Mouse (Mus musculus): Measurements from ENCODE around the gene Pgc. TPM values are rescaled to one million over a fixed set of nuclear protein-coding genes. Genes with fewer than 3 reads are reported as not detected.

Pgc gene
- polyA plus RNA-seq, 1 experiment, result 0.32 TPM

DNA sequence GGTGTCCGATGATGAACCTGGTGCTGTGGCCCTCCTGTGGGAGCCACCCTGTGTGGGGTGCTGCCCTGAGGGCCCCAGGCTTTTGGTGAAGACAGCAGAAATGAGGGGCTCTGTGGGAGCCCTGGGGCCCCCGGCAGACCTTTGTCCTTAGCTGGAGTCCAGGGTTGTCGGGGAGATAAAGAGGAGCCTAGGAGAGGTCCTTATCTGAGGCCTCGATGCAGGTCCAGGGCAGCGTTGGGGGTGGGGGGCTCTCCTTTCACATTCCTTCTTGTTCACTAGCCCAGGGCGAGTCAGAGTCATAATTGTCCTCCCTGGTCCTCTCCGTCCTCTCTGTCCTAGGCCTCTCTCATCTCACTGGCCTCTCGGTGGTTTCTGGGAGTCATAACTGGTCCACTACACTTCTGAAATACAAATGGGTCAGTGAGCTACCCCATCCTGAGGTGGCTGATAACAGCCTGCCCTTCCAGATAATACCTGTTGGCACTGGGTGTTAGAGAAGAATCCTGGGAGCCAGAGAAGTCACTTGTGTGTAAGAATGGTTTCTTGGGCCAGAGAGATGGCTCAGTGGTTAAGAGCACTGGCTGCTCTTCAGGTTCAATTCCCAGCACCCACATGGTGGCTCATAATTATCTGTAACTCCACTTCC is 26.6 kb downstream of the Pgc start:
- H3K27me3 ChIP-seq (ENCODE audit: control insufficient read depth, insufficient read depth, low read length), result no peaks in the 10 kb centered on the region
- H3K27ac ChIP-seq (ENCODE audit: control insufficient read depth, insufficient read depth, low read depth, low read length), result no peak overlapping the region
- no peaks in the 10 kb centered on the region for H3K4me1 ChIP-seq (ENCODE audit: control insufficient read depth, insufficient read depth, low read length)
- no peaks in the 10 kb centered on the region for H3K36me3 ChIP-seq (ENCODE audit: control insufficient read depth, insufficient read depth, low read length)
- TF ChIP-seq POLR2A (IDR thresholded peaks at IDR 0.05; ENCODE audit: control insufficient read depth, low read depth, low read length) (no peak), CTCF (IDR thresholded peaks at IDR 0.05; ENCODE audit: control insufficient read depth, insufficient read depth, insufficient replicate concordance, low read depth, low read length) (no peak)
- H3K4me3 ChIP-seq (ENCODE audit: control insufficient read depth, low read depth, low read length), result no peak overlapping the region

DNA sequence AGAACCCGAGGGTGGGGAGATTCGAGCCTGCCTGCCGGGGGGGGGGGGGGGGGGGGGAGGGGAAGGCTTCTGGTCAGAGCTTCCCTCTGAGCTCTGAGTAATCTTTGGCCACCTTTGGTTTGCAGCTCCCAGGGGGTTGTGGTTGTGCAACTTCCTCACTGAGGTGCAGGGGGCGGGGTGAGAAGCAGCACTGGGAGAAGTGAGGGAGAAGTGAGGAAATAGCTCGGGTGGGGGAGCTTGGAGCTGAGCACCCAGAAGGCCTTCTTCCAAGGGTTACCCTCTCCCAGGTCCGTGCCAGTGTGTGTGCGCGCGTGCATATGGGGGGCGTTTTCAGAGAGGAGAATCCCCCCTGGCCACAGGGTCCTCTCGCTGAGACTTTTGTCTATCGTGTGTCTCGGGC is 27.6 kb downstream of the Pgc start:
- Histone ChIP-seq H3K27me3 (ENCODE audit: control insufficient read depth, insufficient read depth, low read length) (no peaks in the 10 kb centered on the region), H3K36me3 (ENCODE audit: control insufficient read depth, insufficient read depth, low read length) (no peaks in the 10 kb centered on the region), H3K4me3 (ENCODE audit: control insufficient read depth, low read depth, low read length) (no peak overlapping the region), H3K4me1 (ENCODE audit: control insufficient read depth, insufficient read depth, low read length) (no peaks in the 10 kb centered on the region), H3K27ac (ENCODE audit: control insufficient read depth, insufficient read depth, low read depth, low read length) (no peak overlapping the region)
- TF ChIP-seq POLR2A (IDR thresholded peaks at IDR 0.05; ENCODE audit: control insufficient read depth, low read depth, low read length) (no peak), CTCF (IDR thresholded peaks at IDR 0.05; ENCODE audit: control insufficient read depth, insufficient read depth, insufficient replicate concordance, low read depth, low read length) (no peak)

DNA sequence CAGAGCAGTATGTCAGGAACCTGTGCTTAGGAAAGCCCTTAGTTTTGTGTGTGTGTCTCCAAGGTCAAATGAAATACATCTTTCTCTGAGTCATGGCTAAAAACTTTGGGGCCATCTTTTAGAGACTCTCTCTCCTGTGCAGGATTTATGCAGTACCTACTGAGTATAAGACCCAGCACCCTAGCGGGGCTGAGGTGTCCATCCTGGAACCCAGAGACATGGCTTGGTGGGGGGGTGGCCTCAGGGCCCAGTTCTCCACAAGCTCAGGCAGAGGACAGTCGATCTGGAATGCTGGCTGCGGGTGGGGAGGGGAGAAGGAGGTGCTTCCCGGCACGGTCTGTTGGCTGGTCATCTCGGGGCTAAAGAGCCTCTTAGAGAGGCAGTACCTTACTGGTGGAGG is 29.7 kb downstream of the Pgc start:
- Histone ChIP-seq H3K4me1 (ENCODE audit: control insufficient read depth, insufficient read depth, low read length) (no peaks in the 10 kb centered on the region), H3K27ac (ENCODE audit: control insufficient read depth, insufficient read depth, low read depth, low read length) (no peak overlapping the region), H3K36me3 (ENCODE audit: control insufficient read depth, insufficient read depth, low read length) (no peaks in the 10 kb centered on the region), H3K4me3 (ENCODE audit: control insufficient read depth, low read depth, low read length) (no peak overlapping the region), H3K27me3 (ENCODE audit: control insufficient read depth, insufficient read depth, low read length) (no peaks in the 10 kb centered on the region)
- no peak for TF ChIP-seq POLR2A (IDR thresholded peaks at IDR 0.05; ENCODE audit: control insufficient read depth, low read depth, low read length)
- TF ChIP-seq CTCF (IDR thresholded peaks at IDR 0.05; ENCODE audit: control insufficient read depth, insufficient read depth, insufficient replicate concordance, low read depth, low read length), result no peak

DNA sequence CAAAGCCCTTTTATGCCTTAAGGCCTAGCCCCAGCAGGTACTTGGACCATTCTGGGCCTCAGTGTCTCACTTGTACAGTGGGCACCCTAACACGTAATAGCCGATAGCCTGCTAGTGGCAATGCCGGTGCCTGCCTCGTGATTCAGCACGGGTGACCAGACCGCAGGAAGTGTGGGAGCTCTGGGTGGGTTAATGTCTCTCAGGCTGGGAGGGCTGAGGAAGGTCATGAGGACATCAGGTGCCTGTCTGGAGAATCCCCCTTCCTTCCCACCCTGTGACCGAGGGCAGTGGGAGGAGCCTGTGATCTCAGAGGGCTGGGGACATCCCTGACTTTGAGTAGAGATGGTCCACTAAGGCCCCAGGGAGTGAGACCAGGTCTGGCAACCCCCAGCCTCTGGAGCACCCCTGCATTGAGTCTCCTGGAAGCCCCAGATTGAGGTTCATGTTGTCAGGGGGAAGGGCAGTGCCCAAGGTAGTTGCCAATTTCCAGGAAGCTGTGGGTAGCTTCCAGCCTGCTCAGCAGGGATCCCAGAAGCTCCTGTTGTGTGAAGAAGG is 30.5 kb downstream of the Pgc start:
- no peak overlapping the region for H3K4me3 ChIP-seq (ENCODE audit: control insufficient read depth, low read depth, low read length)
- H3K4me1 ChIP-seq (ENCODE audit: control insufficient read depth, insufficient read depth, low read length), result no peaks in the 10 kb centered on the region
- no peaks in the 10 kb centered on the region for H3K36me3 ChIP-seq (ENCODE audit: control insufficient read depth, insufficient read depth, low read length)
- no peak for TF ChIP-seq CTCF (IDR thresholded peaks at IDR 0.05; ENCODE audit: control insufficient read depth, insufficient read depth, insufficient replicate concordance, low read depth, low read length)
- no peak for TF ChIP-seq POLR2A (IDR thresholded peaks at IDR 0.05; ENCODE audit: control insufficient read depth, low read depth, low read length)
- no peak overlapping the region for H3K27ac ChIP-seq (ENCODE audit: control insufficient read depth, insufficient read depth, low read depth, low read length)
- H3K27me3 ChIP-seq (ENCODE audit: control insufficient read depth, insufficient read depth, low read length), result no peaks in the 10 kb centered on the region

DNA sequence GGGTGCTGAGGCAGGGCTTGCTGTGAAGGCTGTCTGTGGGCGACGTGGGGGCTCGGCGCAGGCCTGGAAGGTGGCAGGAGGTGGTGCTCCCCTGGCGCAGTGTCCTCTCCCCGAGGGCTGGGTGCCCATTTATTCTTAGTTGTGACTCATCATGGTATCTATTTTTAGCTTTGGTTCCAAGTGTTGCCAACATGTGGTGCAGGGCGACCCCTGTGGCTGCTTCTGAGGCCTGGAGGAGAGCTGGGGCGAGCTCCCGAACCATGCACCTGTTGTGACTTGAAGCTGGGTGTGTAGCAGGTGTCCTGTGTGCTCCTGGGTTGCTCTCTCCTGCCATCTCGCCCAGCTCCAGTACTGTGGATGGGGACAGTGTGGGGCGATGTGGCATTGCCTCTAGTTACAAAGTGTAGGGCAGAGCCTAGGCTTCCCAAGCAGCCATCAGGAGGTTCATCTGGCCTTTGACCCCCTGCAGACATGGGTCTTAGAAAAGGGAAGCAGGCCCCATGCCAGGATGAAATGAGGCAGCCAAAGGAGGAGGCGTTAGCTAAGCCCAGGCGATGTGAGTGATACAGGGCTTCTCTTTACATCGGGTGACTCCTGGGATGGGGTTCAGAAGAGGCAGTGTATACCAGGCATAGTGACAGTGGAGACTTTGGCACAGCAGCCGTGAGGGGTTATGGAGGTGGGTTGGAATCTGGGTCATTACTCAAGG is 33.2 kb downstream of the Pgc start:
- no peak overlapping the region for H3K27ac ChIP-seq (ENCODE audit: control insufficient read depth, insufficient read depth, low read depth, low read length)
- H3K4me1 ChIP-seq (ENCODE audit: control insufficient read depth, insufficient read depth, low read length), result no peaks in the 10 kb centered on the region; the same call in 1 of the 2 replicates
- TF ChIP-seq CTCF (IDR thresholded peaks at IDR 0.05; ENCODE audit: control insufficient read depth, insufficient read depth, insufficient replicate concordance, low read depth, low read length) (no peak), POLR2A (IDR thresholded peaks at IDR 0.05; ENCODE audit: control insufficient read depth, low read depth, low read length) (no peak)
- H3K36me3 ChIP-seq (ENCODE audit: control insufficient read depth, insufficient read depth, low read length), result no peaks in the 10 kb centered on the region
- no peak overlapping the region for H3K4me3 ChIP-seq (ENCODE audit: control insufficient read depth, low read depth, low read length)
- no peaks in the 10 kb centered on the region for H3K27me3 ChIP-seq (ENCODE audit: control insufficient read depth, insufficient read depth, low read length)

DNA sequence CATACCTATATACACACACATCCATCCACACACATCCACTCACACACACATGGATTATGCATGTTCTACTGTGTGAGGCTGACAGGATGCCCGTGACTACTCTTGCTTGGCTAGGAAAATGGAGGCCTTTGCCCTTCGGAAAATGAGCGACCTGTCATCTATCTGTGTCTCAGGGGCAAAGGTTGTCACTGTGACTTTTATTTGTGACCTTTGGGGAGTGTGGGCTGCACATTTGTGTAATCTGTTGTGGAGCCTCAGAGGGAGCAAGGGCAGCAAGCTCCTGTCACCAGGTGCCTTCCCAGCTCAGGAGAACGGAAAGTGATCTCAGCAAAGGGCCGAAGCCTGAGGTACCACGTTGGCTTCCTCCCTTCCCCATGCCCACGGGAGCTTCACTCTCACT is 35.4 kb downstream of the Pgc start:
- no peaks in the 10 kb centered on the region for H3K36me3 ChIP-seq (ENCODE audit: control insufficient read depth, insufficient read depth, low read length)
- H3K4me1 ChIP-seq (ENCODE audit: control insufficient read depth, insufficient read depth, low read length), result no peaks in the 10 kb centered on the region; the same call in 1 of the 2 replicates
- TF ChIP-seq CTCF (IDR thresholded peaks at IDR 0.05; ENCODE audit: control insufficient read depth, insufficient read depth, insufficient replicate concordance, low read depth, low read length) (no peak), POLR2A (IDR thresholded peaks at IDR 0.05; ENCODE audit: control insufficient read depth, low read depth, low read length) (no peak)
- H3K27me3 ChIP-seq (ENCODE audit: control insufficient read depth, insufficient read depth, low read length), result no peaks in the 10 kb centered on the region
- no peak overlapping the region for H3K27ac ChIP-seq (ENCODE audit: control insufficient read depth, insufficient read depth, low read depth, low read length)
- H3K4me3 ChIP-seq (ENCODE audit: control insufficient read depth, low read depth, low read length), result no peak overlapping the region

DNA sequence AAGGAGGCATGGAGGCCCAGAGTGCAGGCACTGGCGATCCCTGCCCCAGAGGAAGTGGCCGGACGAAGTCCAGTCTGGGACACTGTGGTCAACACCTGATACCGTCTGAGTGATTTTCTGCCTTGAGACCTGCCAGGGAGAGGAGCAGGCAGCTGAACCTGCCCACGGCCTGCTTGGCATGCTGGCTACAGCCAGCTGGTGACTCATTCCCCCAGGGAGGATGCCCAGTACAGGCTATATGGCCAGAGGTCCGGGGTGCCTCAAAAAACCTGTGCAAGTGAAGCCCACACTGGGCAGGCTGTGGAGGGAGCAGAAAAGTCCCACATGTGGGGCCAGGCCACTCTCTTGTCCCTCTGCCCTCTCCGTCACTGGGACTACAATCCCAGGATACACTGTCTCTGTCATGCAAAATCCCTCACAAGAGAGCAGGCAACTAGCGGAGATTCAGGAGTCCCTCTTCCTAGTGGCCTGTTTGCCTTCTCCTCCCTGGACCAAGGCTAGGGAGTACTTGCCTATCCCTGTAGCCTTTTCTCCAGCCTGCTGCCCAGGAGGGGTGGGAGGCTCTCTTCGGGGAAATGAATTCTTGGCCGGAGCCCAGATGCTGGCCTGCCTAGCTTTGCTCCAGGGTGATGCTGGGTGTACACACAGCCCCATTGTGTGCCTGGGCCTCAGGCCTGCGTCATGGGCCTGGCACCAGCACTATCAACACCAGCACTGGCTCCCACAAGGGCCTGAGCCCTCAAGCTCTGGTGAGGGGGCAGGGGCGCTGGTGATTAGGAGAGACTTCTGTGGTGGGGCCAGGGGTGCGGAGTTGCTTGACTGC is 36.1 kb downstream of the Pgc start:
- TF ChIP-seq CTCF (IDR thresholded peaks at IDR 0.05; ENCODE audit: control insufficient read depth, insufficient read depth, insufficient replicate concordance, low read depth, low read length) (no peak), POLR2A (IDR thresholded peaks at IDR 0.05; ENCODE audit: control insufficient read depth, low read depth, low read length) (no peak)
- Histone ChIP-seq H3K27ac (ENCODE audit: control insufficient read depth, insufficient read depth, low read depth, low read length) (peak overlapping the region; percentile 9), H3K27me3 (ENCODE audit: control insufficient read depth, insufficient read depth, low read length) (no peaks in the 10 kb centered on the region), H3K4me1 (ENCODE audit: control insufficient read depth, insufficient read depth, low read length) (peaks cover under 1% of the 10 kb centered on the region), H3K36me3 (ENCODE audit: control insufficient read depth, insufficient read depth, low read length) (no peaks in the 10 kb centered on the region), H3K4me3 (ENCODE audit: control insufficient read depth, low read depth, low read length) (no peak overlapping the region)
